Mouse (Mus musculus) inflammation-experienced regulatory T-cells, adult 16 weeks (primary cell): Measurements from ENCODE around the gene Ift22. TPM values are rescaled to one million over a fixed set of nuclear protein-coding genes. Genes with fewer than 3 reads are reported as not detected.

ENCODE experiments used
- polyA plus RNA-seq: library from polyadenylated mRNA; unstranded; fragments of 100-300 nt; shearing (Covaris generic); gene quantifications from one replicate; pipeline ENCODE4 v1.2.1, GENCODE M21; 2017

The Ift22 gene
- 13.8 TPM for polyA plus RNA-seq

DNA sequence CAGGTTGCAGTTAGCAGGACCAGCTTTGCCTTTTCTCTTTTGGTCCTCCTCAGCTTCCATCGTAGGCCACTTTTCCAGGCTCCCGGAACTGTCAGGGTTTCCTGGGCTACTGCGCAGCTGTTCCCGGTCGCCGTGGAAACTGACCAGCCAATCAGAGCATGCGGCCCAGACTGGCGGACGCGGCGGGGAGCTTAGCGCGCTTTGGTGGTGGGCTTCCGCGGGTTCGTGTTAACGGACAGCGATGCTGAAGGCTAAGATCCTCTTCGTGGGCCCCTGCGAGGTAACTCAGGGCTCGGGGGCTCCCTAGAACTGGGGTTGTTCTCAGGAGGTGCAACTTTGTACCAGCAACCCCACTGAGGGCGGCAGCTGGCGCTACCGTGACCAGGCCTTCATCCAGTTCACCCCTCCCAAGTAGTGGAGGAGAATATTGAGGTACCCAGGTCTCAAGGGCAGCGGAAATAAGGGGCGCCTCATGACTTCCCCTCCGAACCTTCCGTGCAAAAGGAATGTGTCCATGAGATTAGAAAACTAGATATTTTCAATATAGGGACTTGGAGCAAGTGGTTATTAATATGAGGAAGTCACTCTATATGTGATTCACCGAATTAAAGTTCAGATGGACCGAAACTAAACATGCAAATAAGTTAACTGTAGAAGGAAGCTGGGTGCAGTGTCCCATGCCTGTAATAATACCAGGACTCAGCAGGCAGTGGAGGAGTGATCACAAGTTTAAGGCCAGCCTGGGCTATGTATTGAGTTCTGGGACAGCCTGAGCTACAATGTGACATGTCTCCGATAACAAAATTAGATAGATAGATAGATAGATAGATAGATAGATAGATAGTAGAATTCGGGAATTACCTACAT is at the start of gene Ift22:
Gene Ift22 (plus strand): TSS at position 160 of the 867 bp plus-strand sequence.

DNA sequence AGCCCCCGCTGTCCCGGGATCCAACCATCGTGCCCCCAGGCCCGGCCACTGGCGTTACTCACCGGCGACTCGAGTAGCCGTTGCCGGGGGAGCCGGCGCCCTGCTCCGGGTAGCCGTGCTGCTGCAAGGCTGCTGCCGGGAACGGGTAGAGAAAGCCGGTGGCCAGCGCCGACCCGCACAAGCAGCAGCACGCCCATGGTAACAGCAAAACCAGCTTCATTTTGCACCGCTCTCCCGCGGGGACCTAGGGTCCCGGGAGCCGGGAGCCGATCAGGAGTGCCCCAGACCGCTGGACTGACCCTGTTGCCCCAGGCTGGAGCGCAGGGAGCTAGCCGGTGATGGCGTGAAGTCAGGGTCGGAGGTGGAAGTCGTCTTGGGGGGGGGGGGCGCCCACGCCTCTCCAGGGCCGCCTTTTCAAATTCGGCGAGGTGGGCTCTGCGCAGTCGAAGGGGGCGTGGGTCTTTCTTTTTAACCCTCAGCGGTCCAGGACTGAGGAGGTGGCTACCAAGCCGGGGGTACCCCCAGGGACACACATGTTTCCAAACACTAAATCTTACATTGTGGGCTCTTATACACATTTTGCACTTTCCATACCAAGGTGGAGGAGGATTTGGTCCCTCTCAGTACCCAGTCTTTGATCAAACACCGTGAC is 25.0 kb upstream of the Ift22 start, which contains the start of gene Col26a1:
Gene Col26a1 (minus strand): TSS at position 422 of the 652 bp plus-strand sequence.

DNA sequence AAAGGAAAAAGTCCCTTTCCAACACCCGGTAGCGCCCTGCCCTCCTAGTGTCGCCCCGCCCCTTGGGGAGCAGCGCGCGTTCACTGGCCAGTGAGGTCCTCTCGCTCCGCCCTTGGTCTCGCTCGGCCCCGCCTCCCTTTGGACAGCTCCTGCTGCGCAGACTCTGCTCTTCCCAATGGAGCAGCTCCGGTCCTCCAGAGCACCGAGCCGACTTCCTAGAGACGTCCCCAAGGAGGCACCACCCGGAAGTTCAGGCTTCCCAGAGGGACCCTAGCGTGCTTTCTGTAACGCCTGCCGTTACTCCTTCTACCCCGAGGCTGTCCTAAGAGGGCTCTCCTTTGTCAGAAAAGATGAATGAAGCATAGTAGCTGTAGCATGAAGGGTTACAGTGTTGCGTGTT is 45.1 kb downstream of the Ift22 start, which contains the start of gene Fis1:
Gene Fis1 (plus strand): TSS at position 261 of the 400 bp plus-strand sequence.

Other genes with a start within 250 kb of the Ift22 start
- 0.77 TPM for gene Myl10, start 215.0 kb upstream of the Ift22 start, polyA plus RNA-seq
- not detected for gene Col26a1, start 24.9 kb upstream of the Ift22 start, polyA plus RNA-seq
- 314 TPM for gene Fis1, start 45.1 kb downstream of the Ift22 start, polyA plus RNA-seq
- gene Cldn15, start 58.5 kb downstream of the Ift22 start, polyA plus RNA-seq, result not detected
- 14.0 TPM for gene Plod3, start 78.9 kb downstream of the Ift22 start, polyA plus RNA-seq
- 60.6 TPM for gene Znhit1, start 79.9 kb downstream of the Ift22 start, polyA plus RNA-seq
- 0.35 TPM for gene Vgf, start 118.2 kb downstream of the Ift22 start, polyA plus RNA-seq
- 100.0 TPM for gene Ap1s1, start 138.0 kb downstream of the Ift22 start, polyA plus RNA-seq
- not detected for gene Serpine1, start 164.1 kb downstream of the Ift22 start, polyA plus RNA-seq
- 18.8 TPM for gene Trim56, start 208.1 kb downstream of the Ift22 start, polyA plus RNA-seq
- not detected for gene Muc3, start 241.2 kb downstream of the Ift22 start, polyA plus RNA-seq